Mouse (Mus musculus) inflammation-experienced regulatory T-cells, adult 6 months (primary cell): ENCODE data around the gene Itgb1. TPM values are rescaled to one million over a fixed set of nuclear protein-coding genes. Genes with fewer than 3 reads are reported as not detected.

Experiments used
- ATAC-seq: one replicate; pipeline ENCODE4 v1.8.0; 2017
- polyA plus RNA-seq, 3 experiments: library from polyadenylated mRNA; unstranded; fragments of 100-300 nt; shearing (Covaris generic); gene quantifications; one replicate each; pipeline ENCODE4 v1.2.1; 2017

Gene Itgb1
- polyA plus RNA-seq, 3 experiments from 2014 or later, result 160 to 315 (median 162) TPM

- ATAC-seq, result peak; percentile 45
Measured at GRCm38 (mm10) chr8:128684609-128685506, 596 bp upstream of the Itgb1 start.

GRCm38 (mm10) chr8:128686429-128686990, 1.1 kb downstream of the Itgb1 start:
- no peak for ATAC-seq

- no peak for ATAC-seq
Measured at GRCm38 (mm10) chr8:128688679-128689078, 3.2 kb downstream of the Itgb1 start.

- no peak for ATAC-seq
Measured at GRCm38 (mm10) chr8:128690056-128690455, 4.6 kb downstream of the Itgb1 start.

GRCm38 (mm10) chr8:128696701-128697397, 11.4 kb downstream of the Itgb1 start:
- no peak for ATAC-seq

- no peak for ATAC-seq
Measured at GRCm38 (mm10) chr8:128697945-128698344, 12.5 kb downstream of the Itgb1 start.

GRCm38 (mm10) chr8:128704376-128704775, 18.9 kb downstream of the Itgb1 start:
- no peak for ATAC-seq

GRCm38 (mm10) chr8:128704836-128705235, 19.4 kb downstream of the Itgb1 start:
- no peak for ATAC-seq

- ATAC-seq, result peak; percentile 88
Measured at GRCm38 (mm10) chr8:128709261-128709660, 23.8 kb downstream of the Itgb1 start.

- ATAC-seq, result no peak
Measured at GRCm38 (mm10) chr8:128716184-128716583, 30.7 kb downstream of the Itgb1 start.

GRCm38 (mm10) chr8:128724819-128725218, 39.4 kb downstream of the Itgb1 start:
- ATAC-seq, result peak; percentile 55

- ATAC-seq, result no peak
Measured at GRCm38 (mm10) chr8:128727213-128727612, 41.8 kb downstream of the Itgb1 start.

- no peak for ATAC-seq
Measured at GRCm38 (mm10) chr8:128732254-128732653, 46.8 kb downstream of the Itgb1 start.

GRCm38 (mm10) chr8:128734118-128734517, 48.7 kb downstream of the Itgb1 start:
- ATAC-seq, result no peak

- ATAC-seq, result no peak
Measured at GRCm38 (mm10) chr8:128735692-128736091, 50.2 kb downstream of the Itgb1 start.

Other genes with a start within 250 kb of the Itgb1 start
- gene Gm3952, start 113.0 kb downstream of the Itgb1 start, polyA plus RNA-seq, result not detected